Mouse (Mus musculus): Measurements from ENCODE around the gene Crybg1.
"Not testable (repeated sequence)": the region's sequence is repeated elsewhere in the genome, so short reads cannot be mapped to it uniquely, and the experiment has no call there.

Gene Crybg1

DNA sequence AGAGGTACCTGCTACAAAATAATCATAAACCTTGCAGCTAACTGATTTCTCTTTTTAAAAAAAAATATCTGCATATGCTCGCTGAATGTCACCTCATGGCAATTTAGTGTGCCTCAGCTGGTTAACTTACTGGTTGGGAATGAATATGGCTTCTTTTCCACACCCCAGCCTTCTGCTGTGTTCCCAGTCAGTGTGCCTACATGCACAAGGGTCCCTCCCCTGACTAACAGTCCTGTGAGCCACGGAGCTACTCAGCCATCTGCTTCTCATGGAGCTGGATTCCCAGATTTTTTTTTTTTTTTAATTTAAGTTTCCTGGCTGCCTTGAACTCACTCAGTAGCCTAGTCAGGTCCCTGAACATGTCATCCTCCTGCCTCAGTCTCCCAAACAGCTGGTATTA, 183.7 kb downstream of the Crybg1 start:
- DNase-seq (ENCODE audit: low read depth, low spot score): no peak

DNA sequence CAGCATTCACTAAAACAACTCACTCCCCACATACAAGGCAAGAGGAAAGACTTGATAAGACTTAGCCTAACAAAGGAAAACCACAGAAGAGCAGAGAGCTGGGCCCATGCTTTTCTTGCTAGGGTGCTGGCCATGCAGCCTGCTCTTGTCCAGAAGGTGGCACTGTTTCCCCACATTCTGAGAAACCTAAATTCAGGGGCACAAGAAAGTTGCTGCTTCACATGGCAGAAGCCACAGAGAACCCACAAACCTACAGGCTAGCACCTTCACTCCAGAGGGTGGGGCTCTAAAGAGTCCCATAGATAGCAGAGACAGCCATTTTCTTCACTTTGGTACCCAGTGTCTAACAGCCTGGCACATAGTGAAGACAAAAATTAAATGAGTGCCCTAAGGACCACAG, 194.7 kb downstream of the Crybg1 start:
- DNase-seq (ENCODE audit: low read depth, low spot score): peak; percentile 35

DNA sequence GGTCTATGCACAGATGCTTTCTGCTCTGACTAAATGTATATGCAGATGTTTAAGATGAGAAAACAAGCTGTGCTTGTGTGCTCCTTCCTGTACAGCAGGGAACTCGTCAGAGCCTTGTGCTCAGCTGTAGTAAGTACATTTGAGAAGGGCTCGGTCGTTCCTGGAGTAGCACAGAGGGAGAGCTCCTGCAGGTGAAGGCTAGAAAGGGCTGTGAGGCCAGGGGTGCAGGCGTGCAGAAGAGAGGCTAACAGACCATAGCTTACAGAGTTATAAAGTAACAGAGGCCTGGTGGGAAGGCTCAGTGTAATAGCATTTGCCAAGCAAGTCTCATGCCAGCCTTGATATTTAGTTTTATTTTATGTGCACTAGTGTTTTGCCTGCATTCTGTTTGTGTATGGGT, 203.2 kb downstream of the Crybg1 start:
- DNase-seq (ENCODE audit: low read depth, low spot score): no peak

DNA sequence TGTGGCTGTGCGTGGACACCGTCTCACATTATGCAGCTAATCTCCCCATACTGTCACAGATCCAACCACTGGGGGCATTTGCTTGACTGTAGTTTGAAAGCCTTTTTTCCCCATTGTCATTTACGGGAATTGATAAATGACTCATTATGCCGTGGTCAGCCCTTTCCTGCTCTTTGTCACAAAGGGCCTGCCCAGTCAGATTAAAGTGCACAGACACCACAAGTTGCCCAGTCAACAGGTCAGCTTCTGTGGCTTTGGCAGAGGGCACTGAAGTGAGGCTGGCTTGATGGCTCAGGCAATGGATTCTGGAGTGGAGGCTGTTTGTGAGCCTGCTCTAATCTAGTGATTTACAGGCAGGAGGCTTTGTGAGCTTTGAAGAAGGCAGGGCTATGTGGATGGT, 204.9 kb downstream of the Crybg1 start:
- DNase-seq (ENCODE audit: low read depth, low spot score): no peak

DNA sequence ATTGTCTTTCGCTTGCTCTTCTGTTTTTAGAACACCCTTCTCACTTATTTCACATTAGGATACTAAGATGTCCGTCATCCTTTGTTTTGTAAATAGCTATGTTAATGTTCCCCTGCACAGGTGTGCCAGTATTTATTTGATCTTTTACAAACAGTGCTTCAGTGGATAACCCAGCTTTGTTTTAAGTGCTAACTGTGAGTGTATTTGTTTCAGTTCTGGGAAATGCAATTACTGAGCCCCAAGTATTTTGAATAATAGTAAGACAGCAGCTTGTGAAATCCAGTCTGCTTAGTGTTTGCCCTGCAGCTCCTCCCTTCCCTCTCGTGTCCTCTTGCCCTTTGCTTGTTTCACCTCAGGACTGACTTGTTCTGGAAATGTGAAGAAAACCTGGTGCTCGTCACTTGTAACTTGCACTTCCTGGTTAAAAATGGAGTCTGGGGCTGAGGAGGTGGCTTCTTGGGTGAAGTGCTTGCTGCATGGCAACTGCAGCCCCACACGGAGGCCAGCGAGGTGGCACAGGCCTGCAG, 209.5 kb downstream of the Crybg1 start:
- DNase-seq (ENCODE audit: low read depth, low spot score): no peak

DNA sequence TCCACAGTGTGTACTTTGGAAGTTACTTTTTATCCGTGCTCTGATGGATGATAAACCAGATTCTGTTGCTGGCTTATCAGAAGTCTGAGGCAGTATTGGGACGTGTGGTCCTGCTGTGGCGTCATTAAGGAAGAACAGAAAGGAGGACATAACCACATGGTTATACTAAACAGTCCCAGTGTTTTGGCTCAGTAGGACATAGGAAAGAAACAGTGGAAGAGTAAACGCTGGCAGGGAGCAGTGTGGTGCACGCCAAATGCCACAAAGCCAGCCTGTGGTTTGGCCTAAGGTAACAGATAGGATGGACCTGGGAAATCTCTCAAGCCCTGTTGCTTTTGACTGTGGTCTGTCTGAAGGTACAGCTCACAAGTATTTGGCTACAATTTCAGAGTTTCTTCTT, 220.1 kb downstream of the Crybg1 start:
- DNase-seq (ENCODE audit: low read depth, low spot score): no peak

DNA sequence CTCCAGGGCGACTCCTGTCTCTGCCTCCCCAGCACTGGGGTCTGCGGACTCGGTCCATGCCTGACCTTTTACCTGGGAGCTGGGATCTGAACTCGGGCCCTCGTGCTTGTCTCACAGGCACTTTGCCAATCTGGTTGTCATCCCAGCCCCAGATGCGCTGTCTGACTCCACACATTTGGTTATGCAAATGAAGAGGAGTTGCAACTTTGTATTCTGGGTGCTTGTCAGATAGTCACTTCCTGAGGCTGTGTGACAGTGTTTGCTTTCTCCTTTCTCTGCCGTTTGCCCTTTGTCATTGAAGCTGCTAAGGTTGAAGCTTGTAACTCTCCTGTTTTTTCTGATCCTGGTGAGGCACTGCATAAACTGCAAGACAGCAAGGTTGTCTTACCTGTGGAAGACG, 220.9 kb downstream of the Crybg1 start:
- DNase-seq (ENCODE audit: low read depth, low spot score): no peak

DNA sequence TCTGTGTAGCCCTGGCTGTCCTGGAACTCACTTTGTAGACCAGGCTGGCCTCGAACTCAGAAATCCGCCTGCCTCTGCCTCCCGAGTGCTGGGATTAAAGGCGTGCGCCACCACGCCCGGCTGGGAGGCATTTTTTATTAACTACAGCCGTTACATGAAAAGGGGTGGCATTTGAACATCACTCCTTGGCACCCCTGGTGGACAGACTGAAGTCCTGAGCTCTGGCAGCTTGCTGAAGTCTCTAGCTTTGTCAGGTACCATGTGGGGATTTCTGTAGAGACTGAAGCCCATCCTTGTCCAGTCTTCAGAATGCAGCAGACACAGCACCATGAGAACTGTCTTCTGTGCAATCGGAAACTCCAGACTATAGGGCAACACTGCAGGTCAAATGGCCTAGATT, 222.9 kb downstream of the Crybg1 start:
- DNase-seq (ENCODE audit: low read depth, low spot score): not testable (repeated sequence)

DNA sequence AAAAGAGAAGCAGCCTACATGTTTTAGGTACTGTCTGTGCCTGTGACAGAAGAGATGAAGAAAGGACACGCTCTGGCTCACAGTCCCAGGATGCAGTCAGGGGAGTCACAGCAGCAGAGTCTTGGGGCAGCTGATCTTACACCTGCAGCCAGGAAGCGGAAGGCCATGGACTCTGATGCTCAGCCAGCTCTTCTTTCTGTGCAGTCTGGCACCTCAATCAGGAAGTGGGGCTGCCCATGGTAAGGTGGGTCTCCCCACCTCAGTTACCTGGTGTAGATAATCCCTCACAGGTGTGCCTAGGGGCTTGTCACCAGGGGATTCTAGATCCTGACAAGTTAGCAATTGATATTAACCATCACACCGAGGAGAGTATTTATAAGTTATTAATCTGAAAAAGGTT, 225.6 kb downstream of the Crybg1 start:
- no peak for DNase-seq (ENCODE audit: low read depth, low spot score)

DNA sequence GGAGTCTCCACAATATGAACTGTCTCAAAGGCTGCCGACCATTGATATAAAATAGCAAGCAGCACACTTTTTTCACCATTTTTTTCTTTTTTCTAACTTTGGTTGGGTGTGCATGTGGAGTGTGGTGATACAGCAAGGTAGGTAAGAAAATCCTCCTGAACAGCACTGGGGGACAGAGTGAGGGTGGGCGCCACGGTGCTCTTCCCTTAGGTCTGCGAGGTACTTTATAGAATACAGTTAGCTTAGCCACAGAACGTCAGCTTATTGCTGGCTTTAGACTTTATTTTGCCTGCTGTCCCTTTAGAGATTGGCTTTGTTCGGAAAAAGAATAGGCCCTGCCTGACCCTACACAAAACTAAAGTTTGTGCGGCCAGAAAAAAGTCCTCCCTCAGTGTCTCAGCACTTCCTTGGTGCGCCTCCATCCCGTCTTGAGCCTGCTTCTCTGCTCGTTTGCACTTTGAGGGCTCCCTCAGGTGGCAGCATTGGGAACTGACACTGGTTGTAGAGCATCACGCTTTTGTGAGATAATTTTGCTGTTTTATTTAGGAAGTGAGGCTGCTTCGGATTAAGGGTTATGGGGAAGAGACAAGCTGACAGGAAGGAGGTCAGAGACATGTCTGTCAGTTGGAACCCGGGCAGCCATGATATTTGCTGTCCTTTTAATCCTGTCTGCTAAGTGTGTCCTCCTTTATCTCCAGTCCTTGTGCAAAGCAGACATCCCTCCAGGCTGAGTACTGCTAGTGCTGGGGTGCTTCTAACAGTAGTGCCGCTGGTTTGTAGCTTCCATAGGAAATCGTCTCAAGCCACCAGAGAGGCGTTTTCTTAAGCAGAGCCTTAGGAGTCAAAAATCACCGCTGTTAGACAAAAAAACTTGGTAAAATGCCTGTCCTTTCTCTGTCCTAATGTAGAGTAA, 229.7 kb downstream of the Crybg1 start:
- peak; percentile 58 for DNase-seq (ENCODE audit: low read depth, low spot score)

DNA sequence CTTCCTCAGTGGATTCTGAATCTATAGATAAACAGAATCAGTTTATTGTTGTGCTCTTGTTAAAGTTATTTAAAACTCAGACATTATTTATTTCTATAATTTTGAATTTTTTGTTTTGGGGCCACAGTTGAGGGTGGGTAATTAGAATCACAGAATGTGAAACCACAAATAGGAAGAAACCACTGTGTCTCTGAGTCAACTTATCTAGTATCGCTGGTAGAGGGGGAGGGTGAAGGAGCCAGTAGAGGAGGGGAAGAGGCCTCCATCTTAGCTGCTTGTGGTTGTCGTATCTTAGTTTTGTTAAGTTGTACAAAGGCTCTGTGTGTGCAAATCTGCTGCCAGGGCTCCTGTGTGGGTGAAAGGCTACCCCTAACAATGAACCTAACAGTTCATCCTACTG, 231.9 kb downstream of the Crybg1 start:
- no peak for DNase-seq (ENCODE audit: low read depth, low spot score)

DNA sequence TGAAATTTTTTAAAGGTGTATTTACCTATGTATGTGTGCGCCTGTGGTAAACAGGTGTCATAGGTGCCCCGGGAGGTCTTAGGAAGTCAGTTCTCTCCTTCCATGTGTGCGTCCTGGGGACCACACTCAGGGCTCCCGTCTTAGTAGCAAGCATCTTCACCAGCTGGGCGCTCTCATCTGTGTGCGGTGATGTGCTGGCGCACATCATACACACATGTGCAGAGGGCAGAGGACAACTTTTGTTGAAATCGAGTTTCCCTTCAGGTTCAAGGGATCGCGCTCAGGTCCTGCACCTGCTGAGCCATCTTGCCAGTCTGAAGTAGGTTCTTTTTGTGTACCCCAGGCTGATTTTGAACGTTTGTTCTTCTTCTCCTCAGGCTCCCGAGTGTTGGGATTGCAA, 232.5 kb downstream of the Crybg1 start:
- DNase-seq (ENCODE audit: low read depth, low spot score): no peak

DNA sequence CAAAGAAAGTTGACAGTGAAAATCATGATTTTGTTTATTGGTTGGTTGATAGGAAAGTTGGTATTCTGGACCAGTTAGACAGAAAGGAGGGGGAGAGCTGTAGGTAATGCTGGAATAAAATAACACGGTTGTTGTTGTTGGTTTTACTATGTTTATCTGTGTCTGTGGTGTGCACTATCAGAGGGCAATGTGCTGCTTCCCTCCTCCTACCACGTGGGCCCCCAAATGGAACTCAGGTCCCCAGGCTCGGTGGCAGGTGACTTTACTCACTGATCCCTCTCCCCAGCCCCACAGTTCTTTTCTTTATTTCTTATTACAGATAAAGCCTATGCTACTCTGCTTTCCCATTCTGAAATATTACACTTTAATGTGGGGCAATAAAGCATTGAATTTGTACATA, 236.4 kb downstream of the Crybg1 start:
- no peak for DNase-seq (ENCODE audit: low read depth, low spot score)

DNA sequence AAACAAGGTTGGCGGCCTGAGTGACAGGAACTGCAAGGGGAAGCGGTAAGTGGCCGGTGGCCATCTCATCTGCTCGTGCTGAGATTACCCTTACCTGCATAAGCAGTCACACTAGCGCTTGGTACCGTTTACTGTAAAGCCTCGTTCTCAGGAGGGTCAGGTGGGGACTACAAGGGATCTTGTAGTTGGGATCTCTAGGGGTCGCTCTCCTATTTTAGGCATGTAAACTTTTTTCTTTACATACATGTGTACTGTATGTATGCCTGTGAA, 237.8 kb downstream of the Crybg1 start:
- no peak for DNase-seq (ENCODE audit: low read depth, low spot score)

DNA sequence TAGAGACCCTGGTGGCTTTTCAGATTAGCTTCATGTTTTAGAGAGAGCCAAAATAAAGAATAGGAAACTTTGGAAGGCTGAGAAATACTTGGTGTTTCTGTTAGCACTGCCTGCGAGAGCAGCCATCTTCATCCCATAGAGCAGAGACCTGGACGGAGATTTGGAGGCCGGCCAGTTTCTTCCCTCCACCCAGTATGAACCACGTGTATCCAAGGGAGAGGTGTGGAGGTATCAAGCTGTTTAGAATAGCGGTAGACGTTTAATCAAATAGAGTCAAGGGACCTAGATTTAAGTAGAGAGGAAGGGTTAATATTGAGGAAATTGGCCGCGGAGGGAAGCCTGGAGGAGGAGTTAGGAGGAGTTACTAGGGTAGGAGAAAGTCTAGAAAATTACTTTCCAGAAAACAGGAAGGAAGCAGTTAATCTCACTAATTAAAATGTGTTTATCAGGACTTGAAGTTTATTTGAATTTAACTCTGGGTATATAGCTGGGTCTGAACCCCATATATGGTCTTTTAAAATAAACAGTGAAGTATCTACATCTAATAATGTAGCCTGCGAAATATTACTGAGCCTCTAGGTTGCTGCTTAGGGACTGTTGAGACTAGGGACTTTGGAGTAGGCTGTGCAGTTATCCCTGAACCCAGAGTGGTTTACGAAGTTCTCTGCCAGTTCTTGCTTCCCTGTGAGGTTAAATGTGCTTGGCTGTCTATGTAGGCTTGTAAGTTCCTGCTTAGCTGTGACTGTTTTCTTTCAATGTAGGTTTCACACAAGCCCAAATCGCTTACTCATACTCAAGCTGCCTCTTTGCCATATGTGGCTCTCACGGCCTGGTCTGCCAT, 238.4 kb downstream of the Crybg1 start:
- DNase-seq (ENCODE audit: low read depth, low spot score): no peak

DNA sequence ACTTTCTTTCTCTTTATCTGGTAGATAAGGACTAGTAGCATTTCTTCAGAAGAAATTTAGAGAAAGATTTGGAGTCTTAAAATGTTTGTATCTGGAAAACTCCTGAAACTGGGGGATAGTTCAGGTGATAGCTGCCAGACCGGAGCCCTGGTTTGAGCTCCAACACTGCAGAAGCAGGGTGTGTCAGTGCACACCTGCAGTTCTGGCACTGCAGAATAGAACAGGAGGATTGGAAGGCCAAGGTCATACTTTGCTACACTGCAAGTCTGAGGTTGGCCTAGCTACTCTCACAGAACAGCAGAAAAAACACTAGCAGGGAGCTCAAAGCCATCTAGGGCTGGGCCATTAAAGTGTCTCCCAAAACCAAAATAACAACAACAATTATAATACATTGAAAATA, 244.1 kb downstream of the Crybg1 start:
- DNase-seq (ENCODE audit: low read depth, low spot score): no peak

DNA sequence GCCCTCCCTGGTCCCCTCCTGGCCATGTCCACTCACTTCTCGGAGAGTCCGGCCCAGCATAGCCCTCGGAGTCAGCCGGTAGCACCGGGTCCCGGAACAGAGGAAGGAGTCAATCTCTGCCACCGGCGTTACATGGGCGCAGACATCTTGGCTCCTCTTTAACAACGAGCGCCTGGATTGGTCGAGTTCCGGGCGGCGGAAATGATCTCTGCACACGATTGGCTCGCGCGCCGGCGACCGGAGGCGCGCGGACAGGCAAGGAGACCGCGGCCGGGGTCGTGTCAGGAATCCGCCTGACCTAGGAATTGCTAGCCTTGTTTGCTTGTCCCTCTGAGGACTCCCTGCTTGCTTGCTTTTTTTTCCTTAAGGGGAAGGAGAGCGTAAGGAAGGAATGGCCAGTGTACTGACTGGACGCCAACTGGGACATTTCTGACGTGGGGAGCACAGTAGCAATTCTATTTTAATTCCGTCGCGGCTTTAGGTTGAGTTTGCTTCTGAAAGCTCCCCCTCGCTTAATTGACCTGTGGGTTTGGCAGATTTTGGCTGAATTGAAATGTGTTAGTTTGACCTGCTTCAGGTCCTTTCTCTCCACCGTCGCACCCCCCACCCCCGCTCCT, 247.0 kb downstream of the Crybg1 start, which contains the start of the genes Qrsl1 and Rtn4ip1:
Gene Qrsl1 (minus strand): TSS at position 168 of the 617 bp plus-strand sequence.
Gene Rtn4ip1 (plus strand): TSS at position 230 of the 617 bp plus-strand sequence.
- DNase-seq (ENCODE audit: low read depth, low spot score): peak; percentile 86

DNA sequence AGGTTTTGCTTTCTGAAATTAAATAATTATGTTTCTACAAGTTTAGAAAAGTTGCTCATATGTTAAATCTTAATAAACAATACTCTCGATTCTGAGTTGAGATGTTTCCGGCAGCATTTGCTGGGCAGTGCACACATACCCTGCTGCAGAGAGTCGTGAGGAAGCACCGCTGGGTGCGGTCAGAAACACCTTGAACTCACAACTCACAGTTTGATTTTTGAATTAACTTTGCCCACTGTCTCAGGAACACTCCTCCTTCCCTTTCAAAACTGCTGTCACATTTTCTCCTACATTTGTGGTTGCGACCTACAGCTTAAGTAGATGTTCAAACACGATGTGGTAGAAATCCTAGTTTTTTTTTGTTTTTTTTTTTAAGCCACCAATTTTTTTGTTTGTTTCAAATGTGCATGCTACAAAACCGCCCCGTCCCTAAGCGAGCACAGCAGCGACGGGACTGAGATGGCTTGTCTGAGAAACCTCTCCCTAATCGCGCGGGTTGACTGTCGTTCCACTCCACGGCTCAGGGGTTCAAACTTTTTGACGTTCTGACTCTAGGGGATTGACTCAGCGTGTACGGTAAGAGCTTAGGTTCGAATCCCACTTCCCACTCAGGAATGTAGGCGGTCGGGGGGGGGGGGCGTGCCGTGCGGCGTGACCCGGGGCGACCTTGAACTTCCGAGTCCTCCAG, 247.6 kb downstream of the Crybg1 start:
- no peak for DNase-seq (ENCODE audit: low read depth, low spot score)

Measured in c-Kit-negative CD71-positive TER-119-positive erythroid progenitor cells, embryonic 14.5 days (primary cell).